Mouse (Mus musculus): ENCODE results near the gene Olfr251. TPM values are rescaled to one million over a fixed set of nuclear protein-coding genes. Genes with fewer than 3 reads are reported as not detected.
"Not testable (repeated sequence)": the region's sequence is repeated elsewhere in the genome, so short reads cannot be mapped to it uniquely, and the experiment has no call there.

Gene Olfr251
- not detected in 2 replicates for polyA plus RNA-seq (2015; fragmentation: Nextera tagmentation; extraction: Ambion mirVana)

DNA sequence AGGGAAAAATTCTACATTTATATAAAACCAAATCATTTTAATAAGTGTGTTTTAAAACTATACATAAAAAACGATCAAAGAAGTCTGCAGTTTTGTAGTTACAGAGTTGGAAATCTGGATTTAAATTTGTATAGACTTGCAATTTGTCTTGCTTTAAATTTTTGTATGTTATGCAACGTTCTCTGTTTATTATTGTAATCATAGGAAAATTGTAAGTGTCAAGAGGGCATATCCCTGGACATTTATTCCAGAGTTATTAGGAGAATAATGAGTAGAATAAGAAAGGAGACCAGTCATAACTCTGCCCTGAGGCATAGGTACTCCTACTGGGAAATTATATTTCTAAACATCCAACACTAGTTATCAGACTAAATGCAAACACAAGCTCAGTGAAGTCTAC, at the start of gene Olfr251:
Gene Olfr251 (plus strand): TSS at position 301 of the 400 bp plus-strand sequence.
- Histone ChIP-seq H3K27me3 (ENCODE audit: control insufficient read depth, insufficient read depth, low read length) (no peaks in the 10 kb centered on the region), H3K27ac (ENCODE audit: low read length) (no peak within 1 kb of the TSS), H3K9me3 (replicated peaks; ENCODE audit: control insufficient read depth, low read length) (no peaks in the 10 kb centered on the region), H3K36me3 (ENCODE audit: control insufficient read depth, insufficient read depth, low read length) (no peaks in the 10 kb centered on the region), H3K9ac (ENCODE audit: low read length) (no peak within 1 kb of the TSS), H3K4me1 (ENCODE audit: control insufficient read depth, insufficient read depth, low read length) (no peaks in the 10 kb centered on the region), H3K4me2 (ENCODE audit: low read depth, low read length) (no peak within 1 kb of the TSS), H3K4me3 (replicated peaks; ENCODE audit: low read length) (no peak within 1 kb of the TSS)
- 56% methylated on average over 2 of the region's 2 CpGs for WGBS
- no peak for ATAC-seq (ENCODE audit: insufficient read depth, low FRiP score)

DNA sequence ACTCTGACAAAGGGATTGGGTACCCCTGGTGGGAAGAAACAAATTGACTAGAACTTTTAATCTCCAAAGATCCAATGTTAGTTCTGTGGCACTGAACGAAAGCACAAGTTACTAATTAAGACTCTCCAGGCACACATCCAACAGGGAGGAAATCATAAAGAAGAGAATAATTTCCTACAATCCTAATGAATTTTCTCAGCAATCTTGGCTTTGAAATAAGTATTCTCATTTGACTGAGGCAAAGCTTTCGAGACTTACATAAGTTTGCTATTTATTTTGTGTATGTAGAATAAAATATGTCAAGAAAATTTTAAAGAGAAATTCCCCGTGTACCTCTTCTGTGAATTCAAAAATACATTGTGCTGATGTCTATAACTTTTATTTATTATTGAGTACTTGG, 48.1 kb upstream of the Olfr251 start, which contains the start of gene Olfr25:
Gene Olfr25 (plus strand): TSS at position 301 of the 400 bp plus-strand sequence.
- ATAC-seq (ENCODE audit: insufficient read depth, low FRiP score) = no peak
- H3K9ac ChIP-seq (ENCODE audit: low read length) = no peak within 1 kb of the TSS
- H3K36me3 ChIP-seq (ENCODE audit: control insufficient read depth, insufficient read depth, low read length) = no peaks in the 10 kb centered on the region
- no peak within 1 kb of the TSS for H3K4me3 ChIP-seq (replicated peaks; ENCODE audit: low read length)
- no peak within 1 kb of the TSS for H3K27ac ChIP-seq (ENCODE audit: low read length)
- H3K9me3 ChIP-seq (replicated peaks; ENCODE audit: control insufficient read depth, low read length) = no peaks in the 10 kb centered on the region
- 76% methylated on average over 3 of the region's 3 CpGs for WGBS
- no peaks in the 10 kb centered on the region for H3K27me3 ChIP-seq (ENCODE audit: control insufficient read depth, insufficient read depth, low read length)
- no peak within 1 kb of the TSS for H3K4me2 ChIP-seq (ENCODE audit: low read depth, low read length)
- H3K4me1 ChIP-seq (ENCODE audit: control insufficient read depth, insufficient read depth, low read length) = no peaks in the 10 kb centered on the region

GRCm38 (mm10) chr9:38348111-38348510, 28.8 kb upstream of the Olfr251 start, which contains the start of gene Olfr898:
TSS of gene Olfr898 (plus strand) at chr9:38348411.
- no peaks in the 10 kb centered on the region for H3K4me1 ChIP-seq (ENCODE audit: control insufficient read depth, insufficient read depth, low read length)
- no peak within 1 kb of the TSS for H3K27ac ChIP-seq (ENCODE audit: low read length)
- ATAC-seq (ENCODE audit: insufficient read depth, low FRiP score) = no peak
- WGBS = 94% methylated on average over 4 of the region's 4 CpGs
- no peaks in the 10 kb centered on the region for H3K27me3 ChIP-seq (ENCODE audit: control insufficient read depth, insufficient read depth, low read length)
- H3K9ac ChIP-seq (ENCODE audit: low read length) = no peak within 1 kb of the TSS
- H3K9me3 ChIP-seq (replicated peaks; ENCODE audit: control insufficient read depth, low read length) = no peaks in the 10 kb centered on the region
- no peak within 1 kb of the TSS for H3K4me2 ChIP-seq (ENCODE audit: low read depth, low read length)
- no peak within 1 kb of the TSS for H3K4me3 ChIP-seq (replicated peaks; ENCODE audit: low read length)
- no peaks in the 10 kb centered on the region for H3K36me3 ChIP-seq (ENCODE audit: control insufficient read depth, insufficient read depth, low read length)

DNA sequence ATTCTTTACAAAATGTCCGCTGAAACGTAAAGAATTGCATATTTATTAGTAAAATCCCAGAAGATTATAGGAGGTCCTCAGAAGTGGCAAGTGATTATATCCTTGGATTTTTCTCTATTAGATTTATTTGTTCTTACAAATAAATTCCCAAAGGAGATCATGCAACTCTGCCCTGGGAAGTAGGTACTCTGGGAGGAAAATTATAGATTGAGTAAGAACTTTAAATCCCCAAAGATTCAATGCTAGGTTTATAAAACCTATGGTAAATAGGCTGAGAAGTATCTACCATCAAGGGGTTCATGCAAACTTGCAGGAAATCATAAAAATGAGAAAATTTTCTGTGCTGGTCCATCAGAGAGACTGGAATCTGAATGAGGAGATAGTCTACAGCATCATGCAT, 10.3 kb upstream of the Olfr251 start, which contains the start of gene Olfr250:
Gene Olfr250 (plus strand): TSS at position 301 of the 400 bp plus-strand sequence.
- ATAC-seq (ENCODE audit: insufficient read depth, low FRiP score) = no peak
- 92% methylated on average over 2 of the region's 2 CpGs for WGBS

DNA sequence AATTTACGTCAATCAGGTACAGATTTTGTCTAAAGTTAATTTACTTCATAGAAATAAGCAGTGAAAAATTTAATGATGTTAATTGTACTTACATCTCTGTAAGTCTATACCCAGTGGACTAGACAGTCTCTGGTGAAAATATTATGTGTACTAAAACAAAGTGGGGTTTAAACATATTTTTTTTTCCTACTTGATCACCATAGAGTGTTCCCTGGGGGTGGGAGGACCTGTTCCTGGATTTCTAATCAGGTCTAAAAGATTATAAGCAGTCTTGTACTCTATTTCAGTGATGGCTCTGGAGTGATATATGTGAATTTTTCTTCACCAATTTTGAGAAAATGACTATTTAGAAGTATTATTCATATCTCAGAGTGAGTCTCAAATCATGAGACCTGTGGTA, 24.5 kb downstream of the Olfr251 start, which contains the start of gene Olfr147:
Gene Olfr147 (plus strand): TSS at position 301 of the 400 bp plus-strand sequence.
- Histone ChIP-seq H3K4me3 (replicated peaks; ENCODE audit: low read length) (no peak within 1 kb of the TSS), H3K36me3 (ENCODE audit: control insufficient read depth, insufficient read depth, low read length) (no peaks in the 10 kb centered on the region), H3K4me1 (ENCODE audit: control insufficient read depth, insufficient read depth, low read length) (no peaks in the 10 kb centered on the region), H3K9me3 (replicated peaks; ENCODE audit: control insufficient read depth, low read length) (no peaks in the 10 kb centered on the region), H3K4me2 (ENCODE audit: low read depth, low read length) (no peak within 1 kb of the TSS), H3K27ac (ENCODE audit: low read length) (no peak within 1 kb of the TSS), H3K27me3 (ENCODE audit: control insufficient read depth, insufficient read depth, low read length) (no peaks in the 10 kb centered on the region), H3K9ac (ENCODE audit: low read length) (no peak within 1 kb of the TSS)
- 87% methylated on average over 1 of the region's 1 CpGs for WGBS
- no peak for ATAC-seq (ENCODE audit: insufficient read depth, low FRiP score)

More for the DNA sequence above, 10.3 kb upstream of the Olfr251 start, which contains the start of gene Olfr250:
- no peaks in the 10 kb centered on the region for H3K27me3 ChIP-seq (ENCODE audit: control insufficient read depth, insufficient read depth, low read length)
- H3K4me2 ChIP-seq (ENCODE audit: low read depth, low read length) = no peak within 1 kb of the TSS
- H3K36me3 ChIP-seq (ENCODE audit: control insufficient read depth, insufficient read depth, low read length) = no peaks in the 10 kb centered on the region
- H3K27ac ChIP-seq (ENCODE audit: low read length) = no peak within 1 kb of the TSS
- no peaks in the 10 kb centered on the region for H3K9me3 ChIP-seq (replicated peaks; ENCODE audit: control insufficient read depth, low read length)
- no peak within 1 kb of the TSS for H3K9ac ChIP-seq (ENCODE audit: low read length)
- no peak within 1 kb of the TSS for H3K4me3 ChIP-seq (replicated peaks; ENCODE audit: low read length)
- no peaks in the 10 kb centered on the region for H3K4me1 ChIP-seq (ENCODE audit: control insufficient read depth, insufficient read depth, low read length)

DNA sequence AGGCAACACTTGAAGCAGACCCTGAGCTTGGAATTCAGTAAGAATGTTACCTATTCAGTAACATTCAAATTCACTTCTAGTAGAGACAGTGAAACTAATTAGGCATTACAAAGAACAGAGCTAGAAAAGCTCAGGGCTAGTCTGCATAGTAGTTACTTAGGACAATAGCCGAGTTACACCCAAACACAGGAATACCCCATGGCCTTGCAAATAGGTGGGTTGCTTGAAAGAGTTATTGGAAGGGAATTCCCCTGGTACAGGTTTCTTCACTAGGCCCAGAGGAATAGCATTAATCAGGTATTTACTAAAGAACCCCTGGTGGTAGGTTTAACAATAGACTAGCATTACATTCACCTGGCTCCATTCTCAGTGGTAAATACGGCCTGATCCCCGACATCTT, 30.6 kb downstream of the Olfr251 start:
- H3K27me3 ChIP-seq (ENCODE audit: control insufficient read depth, insufficient read depth, low read length) = not testable (repeated sequence)
- 83% methylated on average over 3 of the region's 3 CpGs for WGBS

DNA sequence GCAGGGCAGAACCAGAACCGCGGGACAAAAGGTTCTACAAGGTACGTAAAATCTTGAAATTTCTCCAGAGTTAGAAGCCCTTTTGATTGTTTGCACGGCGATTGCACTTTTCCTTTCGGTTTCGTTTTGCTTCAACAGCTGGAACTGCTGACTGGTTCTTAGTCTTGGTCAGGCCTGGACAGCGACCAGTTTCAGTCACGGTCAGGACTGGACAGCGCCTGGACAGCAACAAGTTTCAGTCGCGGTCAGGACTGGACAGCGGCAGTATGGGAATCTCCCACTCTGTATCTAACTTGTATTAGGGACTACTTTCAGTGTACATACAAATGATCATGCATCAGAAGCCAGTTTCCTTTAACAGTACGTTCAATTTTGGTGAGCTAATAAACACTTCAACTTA, 36.6 kb downstream of the Olfr251 start:
- H3K36me3 ChIP-seq (ENCODE audit: control insufficient read depth, insufficient read depth, low read length); H3K4me3 ChIP-seq (replicated peaks; ENCODE audit: low read length); H3K9me3 ChIP-seq (replicated peaks; ENCODE audit: control insufficient read depth, low read length); H3K27ac ChIP-seq (ENCODE audit: low read length); H3K27me3 ChIP-seq (ENCODE audit: control insufficient read depth, insufficient read depth, low read length); H3K4me2 ChIP-seq (ENCODE audit: low read depth, low read length); H3K4me1 ChIP-seq (ENCODE audit: control insufficient read depth, insufficient read depth, low read length); ATAC-seq (ENCODE audit: insufficient read depth, low FRiP score); H3K9ac ChIP-seq (ENCODE audit: low read length): not testable (repeated sequence)
- 86% methylated on average over 14 of the region's 14 CpGs for WGBS

More for the DNA sequence above, 30.6 kb downstream of the Olfr251 start:
- not testable (repeated sequence) for ATAC-seq (ENCODE audit: insufficient read depth, low FRiP score); H3K4me2 ChIP-seq (ENCODE audit: low read depth, low read length); H3K4me3 ChIP-seq (replicated peaks; ENCODE audit: low read length); H3K36me3 ChIP-seq (ENCODE audit: control insufficient read depth, insufficient read depth, low read length); H3K9me3 ChIP-seq (replicated peaks; ENCODE audit: control insufficient read depth, low read length); H3K4me1 ChIP-seq (ENCODE audit: control insufficient read depth, insufficient read depth, low read length); H3K9ac ChIP-seq (ENCODE audit: low read length); H3K27ac ChIP-seq (ENCODE audit: low read length)

DNA sequence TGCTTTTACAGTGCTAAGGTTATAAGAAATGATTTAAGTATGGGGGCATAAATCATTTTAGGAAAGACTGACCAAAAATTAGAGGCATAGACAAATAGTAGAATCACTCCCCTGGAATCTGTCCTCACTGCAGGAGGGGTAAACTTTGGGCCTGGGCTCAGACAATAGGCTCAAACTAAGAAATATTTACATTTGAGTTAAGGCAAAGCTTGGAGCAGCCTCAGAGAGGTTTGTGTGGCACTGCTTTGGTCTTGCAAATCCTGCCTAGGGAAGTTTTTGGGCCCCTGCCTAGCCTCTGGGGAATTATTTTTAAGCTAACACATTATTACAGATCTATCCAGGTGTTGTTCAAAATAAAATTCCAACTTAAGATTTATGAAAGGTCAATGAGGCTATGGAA, 46.9 kb downstream of the Olfr251 start:
- ATAC-seq (ENCODE audit: insufficient read depth, low FRiP score) = no peak
- no peak overlapping the region for H3K4me3 ChIP-seq (replicated peaks; ENCODE audit: low read length)

DNA sequence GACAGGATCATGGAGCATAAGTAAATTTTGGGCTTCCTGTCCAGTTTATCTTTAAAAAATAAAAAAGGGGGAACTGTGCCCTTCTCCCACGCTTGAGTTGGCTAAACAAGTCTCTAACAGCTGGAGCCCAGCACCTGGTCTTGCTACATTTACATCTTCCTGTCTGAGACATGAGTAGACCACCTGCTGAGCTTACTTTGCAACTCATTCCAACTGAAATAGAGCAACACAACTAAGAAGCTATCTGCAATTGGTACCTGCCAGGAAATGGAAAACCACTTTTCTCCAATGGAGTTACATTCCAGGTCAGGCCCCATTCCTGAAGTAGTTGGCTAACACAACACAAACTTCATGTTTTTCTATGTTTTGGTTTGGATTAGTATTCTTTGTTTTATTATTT, 50.1 kb downstream of the Olfr251 start:
- Histone ChIP-seq H3K9ac (ENCODE audit: low read length) (no peak overlapping the region), H3K36me3 (ENCODE audit: control insufficient read depth, insufficient read depth, low read length) (no peaks in the 10 kb centered on the region), H3K9me3 (replicated peaks; ENCODE audit: control insufficient read depth, low read length) (no peaks in the 10 kb centered on the region), H3K4me2 (ENCODE audit: low read depth, low read length) (no peak overlapping the region), H3K4me1 (ENCODE audit: control insufficient read depth, insufficient read depth, low read length) (no peaks in the 10 kb centered on the region), H3K27me3 (ENCODE audit: control insufficient read depth, insufficient read depth, low read length) (no peaks in the 10 kb centered on the region), H3K4me3 (replicated peaks; ENCODE audit: low read length) (no peak overlapping the region), H3K27ac (ENCODE audit: low read length) (no peak overlapping the region)
- no peak for ATAC-seq (ENCODE audit: insufficient read depth, low FRiP score)
- WGBS = 46% methylated on average over 1 of the region's 1 CpGs

More for the DNA sequence above, 46.9 kb downstream of the Olfr251 start:
- no peaks in the 10 kb centered on the region for H3K36me3 ChIP-seq (ENCODE audit: control insufficient read depth, insufficient read depth, low read length)
- no peak overlapping the region for H3K4me2 ChIP-seq (ENCODE audit: low read depth, low read length)
- no peaks in the 10 kb centered on the region for H3K4me1 ChIP-seq (ENCODE audit: control insufficient read depth, insufficient read depth, low read length)
- H3K27me3 ChIP-seq (ENCODE audit: control insufficient read depth, insufficient read depth, low read length) = no peaks in the 10 kb centered on the region
- no peak overlapping the region for H3K9ac ChIP-seq (ENCODE audit: low read length)
- no peaks in the 10 kb centered on the region for H3K9me3 ChIP-seq (replicated peaks; ENCODE audit: control insufficient read depth, low read length)
- no peak overlapping the region for H3K27ac ChIP-seq (ENCODE audit: low read length)

All from stomach, embryonic 16.5 days (tissue).